Mouse (Mus musculus): ENCODE data around the gene Sec14l1. TPM values are rescaled to one million over a fixed set of nuclear protein-coding genes. Genes with fewer than 3 reads are reported as not detected.

Sec14l1 gene
- polyA plus RNA-seq, 1 experiment from 2014 or later: 63.0 TPM

DNA sequence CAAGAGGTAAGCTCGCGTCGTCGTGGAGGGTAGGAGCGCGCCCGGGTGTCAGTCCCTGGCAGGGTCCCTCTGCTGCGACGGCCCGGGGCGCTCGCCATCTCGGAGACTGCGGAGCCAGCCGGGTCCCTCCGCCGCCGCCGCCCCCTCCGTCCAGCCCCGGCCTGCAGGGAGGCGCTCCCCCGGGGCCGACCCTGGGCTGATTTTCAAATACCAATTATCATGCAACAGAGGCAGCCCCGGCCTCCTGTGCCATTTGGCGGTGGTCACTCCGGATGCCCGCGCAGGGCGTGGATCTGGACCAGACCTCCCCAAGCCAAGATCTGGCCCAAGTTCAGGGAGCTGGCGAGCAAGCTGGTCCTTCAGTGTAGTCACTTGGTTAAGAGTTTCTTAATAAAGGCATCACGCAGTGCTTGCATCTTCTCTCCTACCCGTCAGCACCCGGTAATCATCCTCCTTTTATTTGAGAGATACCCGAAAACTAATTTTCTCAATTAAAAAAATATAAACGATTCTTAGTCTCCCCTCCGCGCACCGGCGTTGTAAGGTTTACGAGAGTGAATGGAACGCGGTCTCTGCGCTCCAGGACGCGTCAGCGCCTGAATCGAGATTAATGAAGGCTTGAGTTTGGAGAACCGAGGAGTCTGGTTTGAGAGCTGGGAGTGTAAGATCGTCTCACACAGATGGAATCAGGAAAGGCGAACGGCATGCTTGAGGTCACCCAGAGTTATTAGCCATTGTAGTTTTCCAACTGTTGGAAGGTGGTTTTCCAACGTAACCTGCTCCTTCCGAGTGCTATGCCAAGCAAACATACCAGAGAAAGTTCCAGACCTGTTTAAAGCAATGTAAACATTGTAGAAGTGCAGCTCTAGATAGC lies 615 bp downstream of the Sec14l1 start:
- H3K4me1 ChIP-seq (replicated peaks): peaks cover 55% of the 10 kb centered on the region

DNA sequence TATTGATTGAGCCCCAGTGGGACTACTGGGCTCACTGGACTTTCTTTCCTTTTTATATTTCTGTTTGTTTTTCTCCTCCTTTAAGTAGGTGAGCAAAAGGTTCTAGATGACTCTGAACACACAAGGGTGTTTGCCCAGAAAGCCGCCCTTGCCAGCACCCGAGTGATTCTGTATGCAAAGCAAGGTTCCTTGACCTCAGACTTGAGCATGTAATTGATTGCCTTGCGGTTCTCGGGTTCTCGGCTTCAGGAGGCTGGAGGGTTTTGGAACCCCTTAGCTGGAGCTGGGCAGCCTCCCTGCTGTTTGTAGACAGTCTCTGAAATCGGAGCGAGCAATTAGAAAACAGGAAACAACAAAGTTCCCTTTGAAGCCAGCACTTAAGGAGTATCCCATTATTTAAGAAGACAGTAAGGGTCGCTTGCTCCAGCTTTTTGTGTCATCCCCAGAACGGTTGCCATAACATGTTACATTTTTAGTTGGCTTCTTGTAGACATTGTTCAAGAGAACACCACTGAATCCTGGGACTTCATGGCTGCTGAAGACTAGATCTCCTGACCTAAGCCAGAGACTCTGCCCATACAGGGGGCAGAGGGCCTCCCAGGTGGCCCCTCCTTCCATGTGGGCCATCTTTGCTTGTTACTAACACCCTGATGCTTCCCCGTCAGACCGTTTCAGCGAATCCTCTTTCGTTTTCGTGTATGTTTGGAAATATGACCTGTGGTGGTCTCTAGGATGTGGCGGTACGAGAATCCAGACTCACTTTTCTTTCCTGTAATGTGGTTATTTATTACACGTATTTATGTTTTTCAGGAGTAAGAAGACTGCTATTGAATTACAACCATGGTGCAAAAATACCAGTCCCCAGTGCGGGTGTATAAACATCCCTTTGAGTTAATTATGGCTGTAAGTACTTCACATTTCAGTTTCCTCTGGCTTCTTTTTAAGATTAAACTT lies 1.7 kb downstream of the Sec14l1 start:
- no peaks in the 10 kb centered on the region for H3K9me3 ChIP-seq
- peaks cover 65% of the 10 kb centered on the region for H3K4me1 ChIP-seq (replicated peaks)
- peak overlapping the region; percentile 66 for H3K4me2 ChIP-seq
- H3K27ac ChIP-seq (replicated peaks): peak overlapping the region; percentile 99; the same call in 1 of the 2 replicates
- 0 out of 2 replicates have a peak, but pooled peaks cover 4% of the 10 kb centered on the region for H3K36me3 ChIP-seq
- peak overlapping the region; percentile 75; the same call in 1 of the 2 replicates for H3K9ac ChIP-seq
- no peaks in the 10 kb centered on the region for H3K27me3 ChIP-seq
- H3K4me3 ChIP-seq: peak overlapping the region; percentile 88
- ATAC-seq (ENCODE audit: low FRiP score, low read depth): no peak
- WGBS: 44% methylated on average over 18 of the region's 18 CpGs

More for the DNA sequence above, 615 bp downstream of the Sec14l1 start:
- H3K4me3 ChIP-seq: peak overlapping the region; percentile 88
- H3K9me3 ChIP-seq: no peaks in the 10 kb centered on the region
- H3K4me2 ChIP-seq: peak overlapping the region; percentile 66
- under 1% methylated on average over 48 of the region's 54 CpGs for WGBS
- ATAC-seq (ENCODE audit: low FRiP score, low read depth): peak; percentile 81
- H3K27me3 ChIP-seq: no peaks in the 10 kb centered on the region
- peak overlapping the region; percentile 75 for H3K9ac ChIP-seq
- H3K27ac ChIP-seq (replicated peaks): peak overlapping the region; percentile 99
- H3K36me3 ChIP-seq: 0 out of 2 replicates have a peak, but pooled peaks cover 4% of the 10 kb centered on the region

DNA sequence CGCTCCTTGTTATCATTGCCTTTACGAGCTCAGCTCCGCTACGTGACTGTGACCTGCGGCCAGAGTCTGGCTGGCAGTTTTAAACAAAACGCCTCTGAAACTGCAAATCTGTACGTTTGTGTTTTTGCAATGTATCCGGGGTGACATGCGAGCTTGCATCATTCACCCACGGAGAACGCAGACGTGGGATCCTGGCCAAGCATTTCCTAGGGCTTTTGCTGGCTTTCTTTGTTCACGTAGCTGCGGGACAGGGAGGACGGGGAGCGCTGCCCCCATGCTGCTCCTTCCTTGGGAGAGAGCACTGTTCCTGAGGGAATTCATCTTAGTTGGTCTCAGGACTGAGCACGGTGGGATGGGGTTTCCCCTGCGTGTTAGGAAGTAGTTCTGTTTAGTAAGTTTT lies 2.4 kb downstream of the Sec14l1 start:
- no peak overlapping the region for H3K9ac ChIP-seq
- H3K9me3 ChIP-seq: no peaks in the 10 kb centered on the region
- H3K4me3 ChIP-seq: peak overlapping the region; percentile 88; the same call in 1 of the 2 replicates
- no peaks in the 10 kb centered on the region for H3K27me3 ChIP-seq
- 47% methylated on average over 18 of the region's 18 CpGs for WGBS
- H3K4me2 ChIP-seq: peak overlapping the region; percentile 66
- H3K4me1 ChIP-seq (replicated peaks): peaks cover 72% of the 10 kb centered on the region
- 0 out of 2 replicates have a peak, but pooled peaks cover 4% of the 10 kb centered on the region for H3K36me3 ChIP-seq
- ATAC-seq (ENCODE audit: low FRiP score, low read depth): no peak
- H3K27ac ChIP-seq (replicated peaks): no peak overlapping the region

DNA sequence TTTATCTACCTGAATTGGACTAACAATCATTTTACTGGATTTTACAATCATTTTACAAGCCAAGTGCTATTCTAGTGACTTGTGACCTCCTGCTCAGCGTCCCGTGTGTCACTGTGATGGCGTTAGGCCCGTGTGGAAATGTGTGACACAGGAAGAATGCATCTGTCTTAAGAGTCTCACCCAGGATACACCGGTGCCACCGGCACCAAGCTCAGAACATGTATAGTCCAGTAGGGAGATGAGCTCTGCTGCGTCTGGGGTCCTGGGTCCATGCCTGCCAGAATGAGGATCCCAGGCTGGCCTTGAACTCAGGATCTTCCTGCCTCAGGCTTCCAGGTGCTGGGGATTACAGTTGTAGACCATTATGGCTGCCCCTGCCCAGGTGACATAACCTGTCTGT lies 2.8 kb downstream of the Sec14l1 start:
- no peak overlapping the region for H3K9ac ChIP-seq
- H3K4me2 ChIP-seq: no peak overlapping the region
- no peaks in the 10 kb centered on the region for H3K27me3 ChIP-seq
- WGBS: 84% methylated on average over 7 of the region's 7 CpGs
- H3K4me3 ChIP-seq: no peak overlapping the region
- peaks cover 77% of the 10 kb centered on the region for H3K4me1 ChIP-seq (replicated peaks)
- 0 out of 2 replicates have a peak, but pooled peaks cover 4% of the 10 kb centered on the region for H3K36me3 ChIP-seq
- no peak for ATAC-seq (ENCODE audit: low FRiP score, low read depth)
- no peaks in the 10 kb centered on the region for H3K9me3 ChIP-seq
- H3K27ac ChIP-seq (replicated peaks): no peak overlapping the region

DNA sequence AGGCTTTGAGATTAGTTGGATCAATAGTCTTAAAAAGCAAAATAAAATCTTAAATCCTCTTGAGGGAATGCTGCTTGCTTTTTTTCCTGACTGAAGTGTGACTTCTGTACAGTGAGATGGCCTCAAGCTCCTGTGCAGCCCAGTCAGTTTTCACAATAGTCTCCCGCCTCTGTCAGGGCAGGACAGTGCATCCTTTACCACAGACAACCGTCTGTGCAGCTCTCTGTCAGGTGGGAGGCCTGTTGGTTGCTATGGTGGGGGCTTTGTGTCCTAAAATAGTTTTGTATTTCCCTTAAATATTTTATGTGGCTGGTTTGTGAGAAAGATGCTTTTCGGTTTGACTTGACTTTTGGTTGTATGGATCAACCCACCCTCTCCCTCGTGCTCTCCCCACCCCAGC lies 3.3 kb downstream of the Sec14l1 start:
- H3K9me3 ChIP-seq: no peaks in the 10 kb centered on the region
- peak overlapping the region; percentile 15; the same call in 1 of the 2 replicates for H3K27ac ChIP-seq (replicated peaks)
- H3K9ac ChIP-seq: no peak overlapping the region
- 0 out of 2 replicates have a peak, but pooled peaks cover 4% of the 10 kb centered on the region for H3K36me3 ChIP-seq
- H3K4me2 ChIP-seq: peak overlapping the region; percentile 20
- no peak overlapping the region for H3K4me3 ChIP-seq
- 50% methylated on average over 4 of the region's 4 CpGs for WGBS
- ATAC-seq (ENCODE audit: low FRiP score, low read depth): no peak
- peaks cover 82% of the 10 kb centered on the region for H3K4me1 ChIP-seq (replicated peaks)
- H3K27me3 ChIP-seq: no peaks in the 10 kb centered on the region

DNA sequence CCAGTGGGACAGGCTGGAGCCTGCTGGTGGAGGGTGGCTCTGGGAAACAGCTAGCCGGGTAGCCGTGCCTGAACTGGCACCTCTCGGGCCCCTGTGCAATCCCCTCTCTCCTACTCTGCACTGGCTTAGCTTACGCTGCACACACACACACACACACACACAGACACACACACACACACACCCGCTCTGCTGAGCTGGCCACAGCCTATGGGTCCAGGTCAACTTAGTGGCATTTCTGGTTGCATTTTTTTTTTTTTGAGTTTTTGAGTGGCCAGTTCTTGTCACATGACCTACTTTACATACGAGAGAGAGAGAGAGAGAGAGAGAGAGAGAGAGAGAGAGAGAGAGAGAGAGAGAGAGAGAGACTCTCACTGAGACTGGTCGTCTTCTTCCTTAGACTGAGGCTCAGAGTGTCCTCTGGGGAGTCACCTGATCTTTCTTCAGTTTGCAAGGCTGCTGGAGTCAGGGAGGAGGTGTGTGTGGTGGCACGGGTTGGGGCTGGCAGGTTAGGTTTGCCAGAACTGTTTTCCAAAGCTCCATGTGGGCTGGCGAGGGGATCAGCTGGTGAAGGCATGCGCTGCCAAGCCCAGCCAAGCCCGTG lies 3.9 kb downstream of the Sec14l1 start:
- peak overlapping the region; percentile 40; the same call in 1 of the 2 replicates for H3K27ac ChIP-seq (replicated peaks)
- H3K4me2 ChIP-seq: peak overlapping the region; percentile 20
- no peak overlapping the region for H3K4me3 ChIP-seq
- WGBS: 34% methylated on average over 11 of the region's 11 CpGs
- no peak for ATAC-seq (ENCODE audit: low FRiP score, low read depth)
- H3K9me3 ChIP-seq: no peaks in the 10 kb centered on the region
- no peak overlapping the region for H3K9ac ChIP-seq
- no peaks in the 10 kb centered on the region for H3K27me3 ChIP-seq
- H3K4me1 ChIP-seq (replicated peaks): peaks cover 87% of the 10 kb centered on the region
- H3K36me3 ChIP-seq: 0 out of 2 replicates have a peak, but pooled peaks cover 4% of the 10 kb centered on the region

DNA sequence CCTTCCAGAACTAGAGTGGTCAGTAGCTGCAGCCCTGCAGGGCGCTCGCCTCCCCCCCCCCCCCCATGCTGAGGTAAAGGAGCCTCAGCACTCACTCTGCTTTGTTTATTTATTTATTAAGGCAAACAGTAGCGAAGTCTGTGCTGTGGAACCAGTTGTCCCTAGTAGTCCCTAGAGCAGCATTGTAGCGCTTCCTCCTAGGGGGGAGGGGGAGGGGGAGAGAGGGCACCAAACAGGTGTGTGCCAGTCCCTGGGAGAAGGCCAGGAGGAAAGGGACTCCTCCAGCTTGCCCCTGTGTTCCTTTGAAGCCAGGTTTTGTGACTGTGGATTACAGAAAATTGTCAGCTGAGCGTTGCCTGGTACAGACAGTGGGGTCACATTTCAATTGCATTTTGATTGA lies 4.8 kb downstream of the Sec14l1 start:
- 0 out of 2 replicates have a peak, but pooled peaks cover 4% of the 10 kb centered on the region for H3K36me3 ChIP-seq
- ATAC-seq (ENCODE audit: low FRiP score, low read depth): no peak
- H3K27me3 ChIP-seq: no peaks in the 10 kb centered on the region
- no peak overlapping the region for H3K4me3 ChIP-seq
- H3K4me1 ChIP-seq (replicated peaks): peaks cover 88% of the 10 kb centered on the region
- WGBS: 43% methylated on average over 4 of the region's 5 CpGs
- no peak overlapping the region for H3K27ac ChIP-seq (replicated peaks)
- no peaks in the 10 kb centered on the region for H3K9me3 ChIP-seq
- no peak overlapping the region for H3K4me2 ChIP-seq
- H3K9ac ChIP-seq: no peak overlapping the region

DNA sequence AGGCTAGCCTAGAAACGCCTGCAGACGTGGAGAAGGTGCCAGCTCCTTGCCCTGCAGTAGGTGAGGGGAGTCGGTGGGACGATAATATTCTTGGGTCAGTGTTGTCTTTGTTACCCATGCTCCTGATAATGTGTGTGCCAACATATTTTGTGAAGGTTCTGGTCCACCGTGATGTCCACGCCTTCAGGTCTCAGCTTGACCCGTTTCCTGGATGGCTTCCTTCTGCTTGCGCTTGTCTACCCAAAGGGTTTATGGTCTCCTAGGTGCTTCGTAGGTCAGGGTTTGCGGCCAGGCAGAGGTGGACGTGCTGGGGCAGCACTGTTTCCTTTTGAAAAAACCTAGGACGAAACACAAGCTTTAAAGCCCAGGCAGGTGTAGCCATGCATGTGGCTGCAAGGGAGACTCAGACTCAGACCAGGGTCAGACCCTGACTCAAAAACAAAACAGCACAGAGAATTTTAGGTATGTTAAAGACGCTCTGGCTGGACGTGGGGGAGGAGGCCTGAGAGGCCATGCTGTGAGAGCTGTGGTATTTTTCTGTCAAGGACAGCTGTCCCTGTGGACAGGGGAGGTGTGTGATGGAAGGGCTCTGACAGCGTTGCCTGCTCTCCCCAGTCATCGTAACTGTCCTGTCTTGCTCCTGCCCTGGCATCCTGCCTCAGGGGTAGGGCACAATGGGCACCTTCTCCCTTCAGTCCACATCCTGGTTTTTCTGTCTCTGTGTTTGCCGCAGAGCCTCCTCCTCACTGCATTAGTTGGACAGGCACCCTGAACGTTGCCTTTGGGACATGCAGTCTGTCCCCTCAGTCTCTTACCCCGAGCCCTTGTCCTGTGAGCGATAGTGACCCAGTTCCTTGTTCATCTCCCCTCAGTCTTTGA lies 5.6 kb downstream of the Sec14l1 start:
- no peak overlapping the region for H3K4me3 ChIP-seq
- peak overlapping the region; percentile 30; the same call in 1 of the 2 replicates for H3K27ac ChIP-seq (replicated peaks)
- H3K27me3 ChIP-seq: no peaks in the 10 kb centered on the region
- H3K9me3 ChIP-seq: no peaks in the 10 kb centered on the region
- 0 out of 2 replicates have a peak, but pooled peaks cover 4% of the 10 kb centered on the region for H3K36me3 ChIP-seq
- H3K4me1 ChIP-seq (replicated peaks): peaks cover 91% of the 10 kb centered on the region
- peak overlapping the region; percentile 21 for H3K4me2 ChIP-seq
- no peak for ATAC-seq (ENCODE audit: low FRiP score, low read depth)
- H3K9ac ChIP-seq: no peak overlapping the region
- 51% methylated on average over 20 of the region's 20 CpGs for WGBS

DNA sequence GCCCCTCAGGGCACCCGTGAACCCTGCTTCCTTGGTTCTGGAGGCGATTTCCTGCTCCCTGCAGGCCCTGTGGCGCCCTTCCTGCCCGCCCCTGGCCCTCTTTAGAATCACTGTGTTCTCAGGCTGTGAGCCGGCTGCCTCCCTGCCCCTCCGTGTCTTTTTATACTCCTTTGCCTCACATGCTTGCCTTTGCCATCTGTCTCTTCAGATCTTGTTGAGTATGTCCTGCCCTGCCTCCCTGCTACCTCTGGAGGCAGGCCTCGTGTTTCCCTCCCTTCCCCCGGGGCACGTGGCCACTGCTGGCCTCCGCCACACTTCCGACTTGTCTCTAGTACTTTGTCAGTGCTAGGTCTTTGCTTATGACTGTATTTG lies 6.2 kb downstream of the Sec14l1 start:
- no peak overlapping the region for H3K9ac ChIP-seq
- peak overlapping the region; percentile 21 for H3K4me2 ChIP-seq
- no peak overlapping the region for H3K4me3 ChIP-seq
- ATAC-seq (ENCODE audit: low FRiP score, low read depth): no peak
- 0 out of 2 replicates have a peak, but pooled peaks cover 4% of the 10 kb centered on the region for H3K36me3 ChIP-seq
- H3K27me3 ChIP-seq: no peaks in the 10 kb centered on the region
- peak overlapping the region; percentile 30; the same call in 1 of the 2 replicates for H3K27ac ChIP-seq (replicated peaks)
- H3K9me3 ChIP-seq: no peaks in the 10 kb centered on the region
- H3K4me1 ChIP-seq (replicated peaks): peaks cover 87% of the 10 kb centered on the region
- 34% methylated on average over 11 of the region's 11 CpGs for WGBS

DNA sequence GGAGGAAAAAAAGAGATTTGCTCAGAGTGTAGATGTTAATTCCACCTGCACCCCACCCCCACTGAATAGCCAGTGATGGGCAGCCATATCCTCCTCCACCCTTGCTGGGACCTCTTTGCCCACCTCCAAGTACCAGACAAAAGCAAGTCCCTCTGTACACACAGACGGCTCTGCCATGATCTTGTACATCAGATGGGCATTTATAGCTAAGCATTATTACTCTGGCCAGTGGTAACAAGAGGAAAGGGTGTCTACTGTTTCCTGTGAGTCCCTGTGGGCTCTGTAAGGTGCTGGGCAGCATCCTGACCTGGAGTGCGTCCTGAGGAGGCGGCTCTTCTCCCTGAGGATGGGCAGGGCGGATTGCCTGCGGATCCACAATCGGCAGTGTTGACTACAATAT lies 7.0 kb downstream of the Sec14l1 start:
- Histone ChIP-seq H3K9me3 (no peaks in the 10 kb centered on the region), H3K36me3 (0 out of 2 replicates have a peak, but pooled peaks cover 4% of the 10 kb centered on the region), H3K4me2 (no peak overlapping the region), H3K4me1 (replicated peaks) (peaks cover 79% of the 10 kb centered on the region), H3K9ac (no peak overlapping the region), H3K4me3 (no peak overlapping the region), H3K27ac (replicated peaks) (no peak overlapping the region), H3K27me3 (no peaks in the 10 kb centered on the region)
- 83% methylated on average over 6 of the region's 6 CpGs for WGBS
- no peak for ATAC-seq (ENCODE audit: low FRiP score, low read depth)

All from hindbrain, embryonic 15.5 days (tissue).